Mouse (Mus musculus) forebrain, embryonic 16.5 days (tissue): ENCODE measurements around the gene Nab2. TPM values are rescaled to one million over a fixed set of nuclear protein-coding genes. Genes with fewer than 3 reads are reported as not detected.
A peak's percentile ranks its signal among the peaks of the same experiment; 100 is the strongest.

ENCODE experiments used
- ATAC-seq: fragments of 200-750 bp; cut with Nextera tagmentation; 2 replicates; pipeline ENCODE4 v1.8.0; 2017; ENCODE audit warnings: mild to moderate bottlenecking, moderate library complexity
- H3K27ac ChIP-seq: fragments of 300-500 bp; sonication (generic); 2 replicates; pipeline ENCODE4 v1.5.1; 2014; ENCODE audit warnings: low read length, control low read depth
- H3K27me3 ChIP-seq: fragments of 300-500 bp; sonication (generic); replicated peaks from 2 replicates; pipeline ENCODE4 v1.6.1; 2014; ENCODE audit warnings: low read length; ENCODE audit not compliant: control insufficient read depth, insufficient read depth
- H3K36me3 ChIP-seq: fragments of 300-500 bp; sonication (generic); 2 replicates; pipeline ENCODE4 v1.6.1; 2014; ENCODE audit not compliant: control insufficient read depth, insufficient read depth
- H3K4me1 ChIP-seq: fragments of 300-500 bp; sonication (generic); replicated peaks from 2 replicates; pipeline ENCODE4 v1.6.1; 2014; ENCODE audit warnings: low read length; ENCODE audit not compliant: control insufficient read depth, insufficient read depth
- H3K4me2 ChIP-seq: fragments of 300-500 bp; sonication (generic); 2 replicates; pipeline ENCODE4 v1.6.1; 2014; ENCODE audit warnings: mild to moderate bottlenecking, low read length, control low read depth
- H3K4me3 ChIP-seq: fragments of 300-500 bp; sonication (generic); replicated peaks from 2 replicates; pipeline ENCODE4 v1.5.1; 2014; ENCODE audit warnings: mild to moderate bottlenecking, low read length, control low read depth
- H3K9ac ChIP-seq: fragments of 300-500 bp; sonication (generic); replicated peaks from 2 replicates; pipeline ENCODE4 v1.6.1; 2014; ENCODE audit warnings: low read depth, low read length, control low read depth
- H3K9me3 ChIP-seq: fragments of 300-500 bp; sonication (generic); 2 replicates; pipeline ENCODE4 v1.6.1; 2016; ENCODE audit warnings: low read length; ENCODE audit not compliant: control insufficient read depth
- WGBS: fragments of 180-500 bp; shearing (Covaris S2); extraction: QIAGEN DNeasy Blood & Tissue Kit; methylation state at CpG from one replicate; pipeline ENCODE4 v1.1.7; 2014; 5-methylcytosine and 5-hydroxymethylcytosine counted together
- polyA plus RNA-seq: library from polyadenylated mRNA; unstranded; fragments of >200 nt; fragmentation: Nextera tagmentation; extraction: Ambion mirVana; gene quantifications from 2 replicates; pipeline ENCODE4 v1.2.1, GENCODE M21; 2015

Gene Nab2
- polyA plus RNA-seq, 1 experiment from 2014 or later: 3.9 TPM

DNA sequence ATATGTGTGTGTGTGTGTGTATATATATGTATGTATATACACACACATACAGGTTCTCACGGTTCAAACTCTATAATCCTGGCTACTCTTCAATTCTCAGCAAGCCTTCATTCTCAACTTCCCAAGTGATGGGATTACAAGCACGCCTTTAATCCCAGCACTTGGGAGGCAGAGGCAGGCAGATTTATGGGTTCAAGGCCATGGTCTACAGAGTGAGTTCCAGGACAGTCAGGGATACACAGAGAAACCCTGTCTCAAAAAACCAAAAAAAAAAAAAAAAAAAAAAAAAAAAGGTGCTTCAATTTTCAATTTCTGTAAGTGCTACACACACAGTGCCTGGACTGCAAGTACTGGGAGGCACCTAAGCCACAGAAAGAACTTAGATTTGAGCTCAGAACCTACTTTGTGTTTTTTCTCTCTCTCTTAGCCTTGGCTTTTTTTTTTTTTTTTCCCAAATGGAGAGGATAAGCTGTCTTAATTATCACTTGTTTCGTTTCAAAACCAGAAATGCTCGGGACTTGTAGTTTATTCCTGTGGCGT is 7.6 kb upstream of the Nab2 start:
- peak overlapping the region; percentile 84 for H3K4me3 ChIP-seq
- no peaks in the 10 kb centered on the region for H3K27me3 ChIP-seq
- H3K27ac ChIP-seq: peak overlapping the region; percentile 64
- 50% methylated on average over 5 of the region's 5 CpGs for WGBS
- peak overlapping the region; percentile 59 for H3K4me2 ChIP-seq
- no peaks in the 10 kb centered on the region for H3K9me3 ChIP-seq
- no peak for ATAC-seq
- H3K4me1 ChIP-seq: peaks cover 17% of the 10 kb centered on the region
- H3K36me3 ChIP-seq: no peaks in the 10 kb centered on the region
- 0 out of 2 replicates have a peak overlapping the region, but pooled peaks have one; percentile 10 for H3K9ac ChIP-seq

DNA sequence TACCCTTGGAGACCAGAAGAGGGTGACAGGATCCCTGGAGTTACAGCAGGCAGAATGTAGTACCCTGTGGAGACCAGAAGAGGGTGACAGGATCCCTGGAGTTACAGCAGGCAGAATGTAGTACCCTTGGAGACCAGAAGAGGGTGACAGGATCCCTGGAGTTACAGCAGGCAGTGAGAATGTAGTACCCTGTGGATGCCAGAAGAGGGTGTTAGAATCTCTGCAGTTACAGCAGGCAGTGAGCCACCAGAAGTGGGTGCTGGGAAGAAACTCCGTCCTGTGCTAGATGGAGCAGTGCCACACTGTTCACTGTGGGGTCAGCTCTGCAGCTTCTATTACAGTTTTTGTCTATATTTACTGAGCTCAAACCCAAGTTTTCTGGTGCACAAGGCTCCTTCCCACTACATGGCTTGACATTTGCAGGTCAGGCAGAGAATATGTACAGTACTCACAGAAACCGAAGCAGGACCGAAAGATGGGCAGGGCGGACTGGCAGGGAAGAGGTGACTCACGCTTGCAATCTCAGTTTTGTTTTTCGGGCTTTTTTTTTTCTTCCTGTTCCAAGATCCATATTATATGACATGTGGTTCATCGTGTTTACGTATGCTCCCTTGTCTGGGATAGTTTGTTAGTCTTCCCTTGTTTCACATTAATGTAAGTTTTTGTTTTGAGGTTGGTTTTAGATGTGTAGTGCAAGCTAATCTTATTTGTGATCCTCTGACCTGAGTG is 6.6 kb upstream of the Nab2 start:
- no peaks in the 10 kb centered on the region for H3K27me3 ChIP-seq
- no peak overlapping the region for H3K27ac ChIP-seq
- no peak overlapping the region for H3K4me2 ChIP-seq

DNA sequence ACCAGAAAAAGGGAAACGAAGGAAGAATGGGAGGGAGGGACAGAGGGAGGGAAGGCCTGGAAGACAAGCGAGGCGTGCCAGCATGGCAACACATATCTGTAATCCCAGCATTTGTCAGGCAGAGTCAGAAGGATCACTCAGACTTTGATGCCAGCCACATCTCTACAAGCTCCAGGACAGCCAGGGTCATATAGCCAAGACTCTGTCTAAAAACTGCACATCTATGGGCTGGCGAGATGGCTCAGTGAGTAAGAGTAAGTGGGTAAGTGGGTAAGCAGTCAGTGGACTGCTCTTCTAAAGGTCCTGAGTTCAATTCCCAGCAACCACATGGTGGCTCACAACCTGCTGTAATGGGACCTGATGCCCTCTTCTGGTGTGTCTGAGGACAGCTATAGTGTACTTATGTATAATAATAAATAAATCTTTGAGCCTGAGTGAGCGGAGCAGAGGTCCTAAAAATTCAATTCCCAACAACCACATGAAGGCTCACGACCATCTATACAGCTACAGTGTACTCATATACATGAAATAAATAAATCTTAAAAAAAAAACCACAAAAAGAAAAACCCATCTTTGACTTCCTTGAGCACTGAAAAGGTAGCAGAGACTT is 5.8 kb upstream of the Nab2 start:
- no peak overlapping the region for H3K27ac ChIP-seq
- no peak overlapping the region for H3K9ac ChIP-seq
- H3K9me3 ChIP-seq: no peaks in the 10 kb centered on the region
- no peak overlapping the region for H3K4me2 ChIP-seq
- H3K4me3 ChIP-seq: no peak overlapping the region
- no peaks in the 10 kb centered on the region for H3K27me3 ChIP-seq
- no peak for ATAC-seq
- WGBS: 96% methylated on average over 6 of the region's 6 CpGs
- no peaks in the 10 kb centered on the region for H3K36me3 ChIP-seq
- peaks cover 20% of the 10 kb centered on the region for H3K4me1 ChIP-seq

More for the DNA sequence above, 6.6 kb upstream of the Nab2 start:
- no peaks in the 10 kb centered on the region for H3K36me3 ChIP-seq
- no peak for ATAC-seq
- H3K9me3 ChIP-seq: no peaks in the 10 kb centered on the region
- H3K4me3 ChIP-seq: no peak overlapping the region
- H3K9ac ChIP-seq: no peak overlapping the region
- H3K4me1 ChIP-seq: peaks cover 17% of the 10 kb centered on the region
- WGBS: 85% methylated on average over 8 of the region's 8 CpGs

DNA sequence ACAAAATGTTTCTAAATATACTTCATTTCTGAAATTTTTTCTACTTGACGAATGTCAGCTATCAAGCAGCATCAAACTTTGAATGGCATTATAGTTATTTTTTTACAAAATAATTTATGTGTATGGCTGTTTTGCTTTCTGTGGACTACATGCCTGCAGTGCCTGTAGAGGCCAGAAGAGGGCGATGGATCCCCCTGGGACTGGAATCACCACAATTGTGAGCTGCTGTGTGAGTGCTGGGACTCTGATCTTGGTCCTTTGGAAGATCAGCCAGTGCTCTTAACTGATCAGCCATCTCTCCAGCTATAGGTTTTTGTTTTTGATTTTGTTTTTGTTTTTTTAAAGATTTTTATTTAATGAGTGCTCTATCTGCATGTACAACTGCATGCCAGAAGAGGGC is 2.9 kb upstream of the Nab2 start:
- Histone ChIP-seq H3K4me1 (peaks cover 28% of the 10 kb centered on the region), H3K9ac (no peak overlapping the region), H3K4me2 (no peak overlapping the region), H3K9me3 (no peaks in the 10 kb centered on the region), H3K4me3 (no peak overlapping the region), H3K27ac (no peak overlapping the region), H3K36me3 (no peaks in the 10 kb centered on the region), H3K27me3 (0 out of 2 replicates have a peak, but pooled peaks cover 2% of the 10 kb centered on the region)
- no peak for ATAC-seq
- WGBS: 38% methylated on average over 2 of the region's 2 CpGs

DNA sequence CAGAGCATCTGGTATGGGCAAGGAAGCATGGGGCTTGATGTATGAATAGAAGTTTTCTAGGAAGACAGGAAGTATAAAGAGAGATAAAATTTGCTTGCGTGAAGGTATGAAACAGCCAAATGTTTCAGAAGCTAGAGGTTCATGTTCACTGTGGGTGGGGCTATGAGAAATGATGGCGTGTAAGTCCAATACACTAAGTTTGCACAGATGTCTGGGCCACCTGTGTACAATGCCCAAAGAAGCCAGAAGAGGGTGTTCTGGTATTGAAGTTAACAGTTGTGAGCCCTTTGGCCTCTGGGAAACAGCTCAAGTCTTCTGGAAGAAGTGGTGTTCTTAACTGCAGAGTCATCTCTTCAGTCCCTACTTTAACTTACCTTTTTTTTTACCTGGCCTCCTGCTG is 1.8 kb upstream of the Nab2 start:
- no peak overlapping the region for H3K9ac ChIP-seq
- H3K4me3 ChIP-seq: no peak overlapping the region
- no peaks in the 10 kb centered on the region for H3K9me3 ChIP-seq
- ATAC-seq: no peak
- H3K36me3 ChIP-seq: no peaks in the 10 kb centered on the region
- 92% methylated on average over 2 of the region's 2 CpGs for WGBS
- H3K4me1 ChIP-seq: peaks cover 32% of the 10 kb centered on the region
- H3K27ac ChIP-seq: no peak overlapping the region
- no peak overlapping the region for H3K4me2 ChIP-seq
- peaks cover 11% of the 10 kb centered on the region for H3K27me3 ChIP-seq

DNA sequence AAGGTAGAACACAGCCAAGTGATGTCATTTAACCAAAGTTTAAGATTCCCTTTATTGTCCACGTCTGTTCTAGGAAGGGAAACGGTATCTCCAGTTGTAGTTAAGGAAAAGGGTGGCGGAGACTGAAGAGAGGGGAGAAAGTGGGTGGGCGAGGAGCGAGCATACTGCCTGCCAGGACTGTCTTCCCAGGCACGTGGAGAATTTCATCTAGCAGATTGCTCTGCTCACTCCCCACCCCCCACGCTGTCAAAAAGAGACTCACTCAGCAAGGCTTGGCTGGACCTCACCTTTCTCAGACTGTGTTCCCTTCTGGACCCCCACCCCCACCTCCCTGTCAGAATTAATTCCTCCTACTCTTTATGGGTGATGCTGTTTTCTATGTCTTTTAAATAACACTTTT is 802 bp upstream of the Nab2 start:
- 28% methylated on average over 7 of the region's 7 CpGs for WGBS
- Histone ChIP-seq H3K27ac (peak overlapping the region; percentile 43; the same call in 1 of the 2 replicates), H3K9ac (no peak overlapping the region), H3K4me3 (no peak overlapping the region), H3K9me3 (no peaks in the 10 kb centered on the region), H3K4me1 (peaks cover 32% of the 10 kb centered on the region), H3K36me3 (no peaks in the 10 kb centered on the region), H3K27me3 (peaks cover 21% of the 10 kb centered on the region), H3K4me2 (peak overlapping the region; percentile 24; the same call in 1 of the 2 replicates)
- ATAC-seq: 0 out of 2 replicates have a peak, but pooled peaks have one; percentile 10

DNA sequence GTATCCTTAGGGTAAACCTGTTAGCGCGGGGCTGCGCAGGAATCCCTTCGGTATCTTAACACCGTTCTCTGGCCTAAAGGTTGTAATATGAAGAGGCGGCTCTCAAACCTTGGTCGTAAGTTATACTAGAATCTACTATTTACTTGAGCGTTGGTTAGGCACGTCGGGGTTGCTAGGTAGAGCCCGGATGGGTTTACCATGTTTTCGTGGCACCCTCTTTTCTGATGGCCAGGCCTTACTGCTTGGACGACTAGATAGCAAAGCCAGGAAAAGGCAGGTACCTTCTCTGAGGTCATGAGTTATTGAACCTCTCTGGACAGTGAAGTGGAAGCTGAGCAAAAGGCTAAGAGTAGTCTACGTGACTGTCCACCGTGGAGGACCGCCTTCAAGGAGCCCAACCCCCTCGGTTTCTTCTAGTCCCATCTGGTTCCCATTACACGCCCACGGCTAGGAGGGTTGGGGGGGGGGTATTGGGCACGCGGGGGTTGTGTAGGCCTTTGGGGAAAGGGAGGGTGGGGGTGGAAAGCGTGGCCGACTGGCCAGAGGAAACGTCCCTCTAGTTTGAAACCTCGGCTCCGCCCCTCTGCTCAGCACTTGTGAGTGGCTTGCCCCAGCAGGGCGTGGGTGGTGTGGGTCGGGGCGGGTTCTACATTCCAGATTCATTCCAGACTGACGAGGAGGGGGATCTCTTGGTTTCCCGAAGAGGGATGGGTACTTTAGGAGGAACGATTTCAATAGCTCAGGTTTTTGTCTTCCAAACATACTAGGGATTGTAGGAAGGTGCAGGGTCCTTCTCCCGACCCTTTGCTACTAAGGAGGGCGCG is 887 bp downstream of the Nab2 start:
- ATAC-seq: peak; percentile 16; the same call in 1 of the 2 replicates
- 4% methylated on average over 34 of the region's 35 CpGs for WGBS
- peak overlapping the region; percentile 83 for H3K4me2 ChIP-seq

DNA sequence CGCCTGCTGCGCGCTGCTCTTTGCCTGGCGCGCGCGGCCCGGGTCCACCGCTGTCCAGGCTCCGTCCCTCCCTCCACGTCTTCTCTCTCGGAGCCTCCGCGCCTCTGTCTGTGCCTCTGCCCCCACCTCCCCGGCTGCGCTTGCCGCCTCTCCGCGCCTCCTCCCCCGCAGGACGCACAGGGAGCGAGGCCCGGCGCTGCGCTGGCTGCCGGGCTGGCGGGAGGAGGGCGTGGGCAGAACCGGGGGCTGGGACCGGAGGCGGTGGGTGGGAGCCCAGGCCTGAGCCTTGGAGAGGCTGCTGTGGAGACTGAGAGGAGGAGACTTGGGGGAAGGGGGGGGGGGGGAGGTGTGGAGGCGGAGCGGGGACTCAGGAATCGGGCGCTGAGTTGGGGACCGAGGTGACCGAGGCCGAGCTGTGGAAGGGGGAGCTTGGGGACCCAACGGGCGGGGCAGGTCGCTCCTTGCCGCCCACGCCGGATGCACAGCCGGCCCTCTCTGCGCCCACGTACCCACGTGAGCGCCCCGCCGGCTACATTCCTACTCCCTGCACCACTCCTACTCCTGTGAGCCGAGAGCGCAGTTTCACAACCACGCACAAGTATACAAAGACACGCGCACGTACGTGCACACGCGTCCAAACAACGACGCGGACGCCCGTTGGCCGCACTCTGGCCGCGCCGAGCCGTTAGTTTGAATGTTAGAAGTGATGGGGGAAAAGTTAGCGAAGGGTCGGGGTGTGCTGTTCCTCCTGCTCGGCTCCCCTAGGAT is 1.7 kb downstream of the Nab2 start, which contains the start of gene Nemp1:
TSS of gene Nemp1 (plus strand) at position 401 of the 768 bp plus-strand sequence.
- Histone ChIP-seq H3K9ac (peak within 1 kb of the TSS; percentile 62), H3K36me3 (no peaks in the 10 kb centered on the region), H3K4me3 (peak within 1 kb of the TSS; percentile 56), H3K4me2 (peak within 1 kb of the TSS; percentile 83), H3K27me3 (peaks cover 40% of the 10 kb centered on the region), H3K27ac (peak within 1 kb of the TSS; percentile 46; the same call in 1 of the 2 replicates), H3K9me3 (no peaks in the 10 kb centered on the region), H3K4me1 (peaks cover 42% of the 10 kb centered on the region)
- peak; percentile 62 for ATAC-seq
- under 1% methylated on average over 71 of the region's 73 CpGs for WGBS

More for the DNA sequence above, 887 bp downstream of the Nab2 start:
- H3K36me3 ChIP-seq: no peaks in the 10 kb centered on the region
- peaks cover 37% of the 10 kb centered on the region for H3K27me3 ChIP-seq
- peak overlapping the region; percentile 79 for H3K27ac ChIP-seq
- peak overlapping the region; percentile 62 for H3K9ac ChIP-seq
- H3K9me3 ChIP-seq: no peaks in the 10 kb centered on the region
- H3K4me1 ChIP-seq: peaks cover 35% of the 10 kb centered on the region
- H3K4me3 ChIP-seq: peak overlapping the region; percentile 56
